Mouse (Mus musculus) heart, postnatal 0 days (tissue): ENCODE results near the gene Dmrta2. TPM values are rescaled to one million over a fixed set of nuclear protein-coding genes. Genes with fewer than 3 reads are reported as not detected.

Source experiments
- ATAC-seq: fragments of 200-750 bp; cut with Nextera tagmentation; 2 replicates; pipeline ENCODE4 v1.8.0; 2017; ENCODE audit warnings: low read depth, moderate number of reproducible peaks, moderate library complexity; ENCODE audit not compliant: insufficient read depth
- DNase-seq: peaks from one replicate; pipeline ENCODE4 v3.0.0-alpha.2; 2016; ENCODE audit warnings: low spot score
- H3K27ac ChIP-seq: fragments of 300-500 bp; sonication (generic); 2 replicates; pipeline ENCODE4 v1.5.1; 2014; ENCODE audit warnings: low read depth, mild to moderate bottlenecking
- H3K27me3 ChIP-seq: fragments of 300-500 bp; sonication (generic); 2 replicates; pipeline ENCODE4 v1.6.1; 2014; ENCODE audit warnings: low read length, mixed read lengths; ENCODE audit not compliant: control insufficient read depth, insufficient read depth
- H3K36me3 ChIP-seq: fragments of 300-500 bp; sonication (generic); replicated peaks from 2 replicates; pipeline ENCODE4 v1.6.1; 2014; ENCODE audit warnings: low read length, mixed read lengths; ENCODE audit not compliant: control insufficient read depth, insufficient read depth
- H3K4me1 ChIP-seq: fragments of 300-500 bp; sonication (generic); 2 replicates; pipeline ENCODE4 v1.6.1; 2014; ENCODE audit warnings: antibody characterized with exemption; ENCODE audit not compliant: control insufficient read depth, insufficient read depth
- H3K4me2 ChIP-seq: fragments of 300-500 bp; sonication (generic); 2 replicates; pipeline ENCODE4 v1.6.1; 2014; ENCODE audit warnings: low read depth, mild to moderate bottlenecking, low read length, moderate library complexity
- H3K4me3 ChIP-seq: fragments of 300-500 bp; sonication (generic); 2 replicates; pipeline ENCODE4 v1.5.1; 2014; ENCODE audit warnings: low read depth, low read length
- H3K9ac ChIP-seq: fragments of 300-500 bp; sonication (generic); replicated peaks from 2 replicates; pipeline ENCODE4 v1.6.1; 2014; ENCODE audit warnings: low read depth, low read length, mixed read lengths
- H3K9me3 ChIP-seq: fragments of 300-500 bp; sonication (generic); replicated peaks from 2 replicates; pipeline ENCODE4 v1.6.1; 2016; ENCODE audit warnings: low read length; ENCODE audit not compliant: control insufficient read depth
- CTCF ChIP-seq: IDR thresholded peaks from 2 replicates; pipeline ENCODE4 v1.5.1; 2016; ENCODE audit warnings: antibody characterized with exemption, control low read depth, low read depth
- EP300 ChIP-seq: IDR thresholded peaks from 2 replicates; pipeline ENCODE4 v1.6.1; 2016; ENCODE audit warnings: antibody characterized with exemption, low read depth
- WGBS: fragments of 180-500 bp; shearing (Covaris S2); extraction: QIAGEN DNeasy Blood & Tissue Kit; methylation state at CpG from one replicate; pipeline ENCODE4 v1.1.7; 2014; 5-methylcytosine and 5-hydroxymethylcytosine counted together
- polyA plus RNA-seq: library from polyadenylated mRNA; unstranded; fragments of >200 nt; fragmentation: Nextera tagmentation; extraction: Ambion mirVana; gene quantifications from 2 replicates; pipeline ENCODE4 v1.2.1, GENCODE M21; 2015
- total RNA-seq: library from RNA; depleted of rRNA; stranded (reverse); fragments of >200 nt; gene quantifications from 2 replicates; pipeline ENCODE4 v1.2.3, GENCODE M21; 2014; ENCODE audit warnings: low replicate concordance

Gene Dmrta2
- total and polyA plus RNA-seq, 2 experiments from 2014 or later, result 0.04 TPM; not detected in 1

GRCm38 (mm10) chr4:109963570-109964279, 14.1 kb upstream of the Dmrta2 start:
- TF ChIP-seq CTCF, result no peak
- no peak for TF ChIP-seq EP300
- no peak overlapping the region for H3K27ac ChIP-seq
- WGBS, result 69% methylated on average over 5 of the region's 5 CpGs
- H3K9me3 ChIP-seq, result no peaks in the 10 kb centered on the region
- H3K27me3 ChIP-seq, result no peaks in the 10 kb centered on the region
- H3K4me1 ChIP-seq, result no peaks in the 10 kb centered on the region
- DNase-seq (no peak), ATAC-seq (no peak)
- H3K36me3 ChIP-seq, result peaks cover 3% of the 10 kb centered on the region; the same call in 1 of the 2 replicates
- no peak overlapping the region for H3K4me3 ChIP-seq
- no peak overlapping the region for H3K9ac ChIP-seq
- no peak overlapping the region for H3K4me2 ChIP-seq

GRCm38 (mm10) chr4:109969561-109969960, 8.3 kb upstream of the Dmrta2 start:
- Histone ChIP-seq H3K4me1 (no peaks in the 10 kb centered on the region), H3K36me3 (no peaks in the 10 kb centered on the region), H3K4me3 (no peak overlapping the region), H3K27me3 (peaks cover 37% of the 10 kb centered on the region), H3K4me2 (no peak overlapping the region), H3K9me3 (no peaks in the 10 kb centered on the region), H3K9ac (no peak overlapping the region), H3K27ac (no peak overlapping the region)
- DNase-seq, result no peak
- no peak for TF ChIP-seq EP300
- TF ChIP-seq CTCF, result no peak
- no peak for ATAC-seq
- 86% methylated on average over 5 of the region's 5 CpGs for WGBS

- no peak overlapping the region for H3K9ac ChIP-seq
- ATAC-seq (no peak), DNase-seq (no peak)
- H3K4me3 ChIP-seq, result no peak overlapping the region
- no peaks in the 10 kb centered on the region; the same call in 1 of the 2 replicates for H3K9me3 ChIP-seq
- H3K4me2 ChIP-seq, result no peak overlapping the region
- H3K4me1 ChIP-seq, result peaks cover 12% of the 10 kb centered on the region; the same call in 1 of the 2 replicates
- 3% methylated on average over 20 of the region's 20 CpGs for WGBS
- H3K27me3 ChIP-seq, result peaks cover 83% of the 10 kb centered on the region
- H3K36me3 ChIP-seq, result no peaks in the 10 kb centered on the region
- no peak overlapping the region for H3K27ac ChIP-seq
- TF ChIP-seq CTCF (no peak), EP300 (no peak)
Measured at GRCm38 (mm10) chr4:109973991-109974654, 3.7 kb upstream of the Dmrta2 start.

- Histone ChIP-seq H3K4me3 (no peak overlapping the region), H3K4me1 (peaks cover 12% of the 10 kb centered on the region; the same call in 1 of the 2 replicates), H3K27ac (no peak overlapping the region), H3K27me3 (peaks cover 90% of the 10 kb centered on the region), H3K4me2 (no peak overlapping the region), H3K9me3 (no peaks in the 10 kb centered on the region; the same call in 1 of the 2 replicates), H3K36me3 (no peaks in the 10 kb centered on the region), H3K9ac (no peak overlapping the region)
- ATAC-seq (no peak), DNase-seq (no peak)
- 4% methylated on average over 33 of the region's 33 CpGs for WGBS
- no peak for TF ChIP-seq CTCF
- no peak for TF ChIP-seq EP300
Measured at GRCm38 (mm10) chr4:109974655-109975380, 3.0 kb upstream of the Dmrta2 start.

- DNase-seq (no peak), ATAC-seq (no peak)
- Histone ChIP-seq H3K36me3 (no peaks in the 10 kb centered on the region), H3K9me3 (no peaks in the 10 kb centered on the region; the same call in 1 of the 2 replicates), H3K9ac (no peak overlapping the region), H3K27me3 (peaks cover 98% of the 10 kb centered on the region), H3K4me2 (no peak overlapping the region), H3K4me3 (no peak overlapping the region), H3K4me1 (peaks cover 12% of the 10 kb centered on the region; the same call in 1 of the 2 replicates), H3K27ac (no peak overlapping the region)
- 8% methylated on average over 25 of the region's 25 CpGs for WGBS
- TF ChIP-seq CTCF (no peak), EP300 (no peak)
Measured at GRCm38 (mm10) chr4:109975381-109976240, 2.2 kb upstream of the Dmrta2 start.
